Mouse (Mus musculus) activated CD4-positive, CD25-positive, alpha-beta regulatory T cell, adult 4 months (primary cell): ENCODE data around the gene Kmt2c. TPM values are rescaled to one million over a fixed set of nuclear protein-coding genes. Genes with fewer than 3 reads are reported as not detected.

ENCODE experiments used
- polyA plus RNA-seq, 2 experiments: library from polyadenylated mRNA; unstranded; fragments of 100-300 nt; shearing (Covaris generic); gene quantifications; one replicate each; pipeline ENCODE4 v1.2.1; 2017

Gene Kmt2c
- polyA plus RNA-seq, 2 experiments from 2014 or later, result 26.0 to 27.7 TPM

Other genes with a start within 250 kb of the Kmt2c start
- not detected for gene Cct8l1, start 17.3 kb upstream of the Kmt2c start, polyA plus RNA-seq
- 1 to 10 TPM; 5.6 to 6.1 TPM for gene Xrcc2, start 207.0 kb upstream of the Kmt2c start, polyA plus RNA-seq